Mouse (Mus musculus) right cerebral cortex, postnatal 4 days (tissue): Measurements from ENCODE around the gene Lpo.
A peak's percentile ranks its signal among the peaks of the same experiment; 100 is the strongest.

Experiments used
- DNase-seq: peaks from one replicate; pipeline ENCODE4 v3.0.0-alpha.2; 2022

Gene Lpo

GRCm38 (mm10) chr11:87802621-87803020 is 25.5 kb downstream of the Lpo start:
- DNase-seq = no peak

- no peak for DNase-seq
Observed at GRCm38 (mm10) chr11:87801711-87802275, 26.3 kb downstream of the Lpo start.

GRCm38 (mm10) chr11:87793460-87793859 is 34.6 kb downstream of the Lpo start, which contains the start of gene Mpo:
Gene Mpo (plus strand): TSS chr11:87793581.
- DNase-seq = no peak

- no peak for DNase-seq
Observed at GRCm38 (mm10) chr11:87790088-87790487, 38.0 kb downstream of the Lpo start.

GRCm38 (mm10) chr11:87780130-87780529 is 48.0 kb downstream of the Lpo start:
- no peak for DNase-seq

- no peak for DNase-seq
Observed at GRCm38 (mm10) chr11:87779392-87779791, 48.7 kb downstream of the Lpo start.

GRCm38 (mm10) chr11:87778915-87779314 is 49.2 kb downstream of the Lpo start:
- no peak for DNase-seq

- DNase-seq = peak; percentile 48
Observed at GRCm38 (mm10) chr11:87778100-87778765, 49.9 kb downstream of the Lpo start.

- DNase-seq = no peak
Observed at GRCm38 (mm10) chr11:87772354-87772753, 55.7 kb downstream of the Lpo start.

GRCm38 (mm10) chr11:87770989-87771388 is 57.1 kb downstream of the Lpo start:
- DNase-seq = peak; percentile 80

GRCm38 (mm10) chr11:87768745-87769144 is 59.3 kb downstream of the Lpo start:
- DNase-seq = no peak

GRCm38 (mm10) chr11:87763988-87764876 is 63.9 kb downstream of the Lpo start:
- peak; percentile 50 for DNase-seq

- peak; percentile 69 for DNase-seq
Observed at GRCm38 (mm10) chr11:87763511-87763987, 64.5 kb downstream of the Lpo start.

GRCm38 (mm10) chr11:87762702-87763385 is 65.2 kb downstream of the Lpo start:
- DNase-seq = no peak

- no peak for DNase-seq
Observed at GRCm38 (mm10) chr11:87761806-87762701, 66.0 kb downstream of the Lpo start.

GRCm38 (mm10) chr11:87761181-87761721 is 66.8 kb downstream of the Lpo start:
- no peak for DNase-seq

GRCm38 (mm10) chr11:87760301-87761081 is 67.6 kb downstream of the Lpo start, which contains the start of gene Tspoap1:
Gene Tspoap1 (plus strand): TSS chr11:87760541.
- peak; percentile 72 for DNase-seq

- DNase-seq = peak; percentile 56
Observed at GRCm38 (mm10) chr11:87759609-87760005, 68.5 kb downstream of the Lpo start.

- no peak for DNase-seq
Observed at GRCm38 (mm10) chr11:87758957-87759608, 69.0 kb downstream of the Lpo start.
